Mouse (Mus musculus): ENCODE results near the gene Man1a2.

Gene Man1a2

GRCm38 (mm10) chr3:100685087-100685762 lies at the start of gene Man1a2:
Gene Man1a2, minus strand, starts transcription at chr3:100685503.
- peak; percentile 74 to 80 for DNase-seq (ENCODE audit: low read depth in 2 of 2, low spot score in 2 of 2)

- DNase-seq (ENCODE audit: low read depth in 2 of 2, low spot score in 2 of 2): no peak
Observed at GRCm38 (mm10) chr3:100734482-100735154, 49.3 kb upstream of the Man1a2 start.

GRCm38 (mm10) chr3:100731896-100732295 lies 46.6 kb upstream of the Man1a2 start:
- DNase-seq (ENCODE audit: low read depth in 2 of 2, low spot score in 2 of 2): no peak

GRCm38 (mm10) chr3:100731347-100731746 lies 46.0 kb upstream of the Man1a2 start:
- DNase-seq (ENCODE audit: low read depth in 2 of 2, low spot score in 2 of 2): no peak

- DNase-seq (ENCODE audit: low read depth in 2 of 2, low spot score in 2 of 2): no peak
Observed at GRCm38 (mm10) chr3:100728008-100728712, 42.9 kb upstream of the Man1a2 start.

- no peak for DNase-seq (ENCODE audit: low read depth in 2 of 2, low spot score in 2 of 2)
Observed at GRCm38 (mm10) chr3:100725960-100726674, 40.8 kb upstream of the Man1a2 start.

- no peak for DNase-seq (ENCODE audit: low read depth in 2 of 2, low spot score in 2 of 2)
Observed at GRCm38 (mm10) chr3:100720786-100721300, 35.5 kb upstream of the Man1a2 start.

GRCm38 (mm10) chr3:100716241-100716640 lies 30.9 kb upstream of the Man1a2 start:
- no peak for DNase-seq (ENCODE audit: low read depth in 2 of 2, low spot score in 2 of 2)

- no peak for DNase-seq (ENCODE audit: low read depth in 2 of 2, low spot score in 2 of 2)
Observed at GRCm38 (mm10) chr3:100715367-100715766, 30.1 kb upstream of the Man1a2 start.

- DNase-seq (ENCODE audit: low read depth in 2 of 2, low spot score in 2 of 2): no peak
Observed at GRCm38 (mm10) chr3:100713142-100714005, 28.1 kb upstream of the Man1a2 start.

GRCm38 (mm10) chr3:100712140-100712539 lies 26.8 kb upstream of the Man1a2 start:
- DNase-seq (ENCODE audit: low read depth in 2 of 2, low spot score in 2 of 2): no peak

GRCm38 (mm10) chr3:100711486-100711885 lies 26.2 kb upstream of the Man1a2 start:
- no peak for DNase-seq (ENCODE audit: low read depth in 2 of 2, low spot score in 2 of 2)

- DNase-seq (ENCODE audit: low read depth in 2 of 2, low spot score in 2 of 2): no peak
Observed at GRCm38 (mm10) chr3:100707117-100707516, 21.8 kb upstream of the Man1a2 start.

- no peak for DNase-seq (ENCODE audit: low read depth in 2 of 2, low spot score in 2 of 2)
Observed at GRCm38 (mm10) chr3:100705128-100705667, 19.9 kb upstream of the Man1a2 start.

GRCm38 (mm10) chr3:100703847-100704644 lies 18.7 kb upstream of the Man1a2 start:
- no peak for DNase-seq (ENCODE audit: low read depth in 2 of 2, low spot score in 2 of 2)

- DNase-seq (ENCODE audit: low read depth in 2 of 2, low spot score in 2 of 2): no peak
Observed at GRCm38 (mm10) chr3:100702875-100703846, 17.9 kb upstream of the Man1a2 start.

- DNase-seq (ENCODE audit: low read depth in 2 of 2, low spot score in 2 of 2): no peak
Observed at GRCm38 (mm10) chr3:100688747-100689146, 3.4 kb upstream of the Man1a2 start.

- no peak for DNase-seq (ENCODE audit: low read depth in 2 of 2, low spot score in 2 of 2)
Observed at GRCm38 (mm10) chr3:100686756-100687155, 1.5 kb upstream of the Man1a2 start.

All from CD8-positive naive resting alpha-beta T cell, adult 2 months (primary cell).